Mouse (Mus musculus) cerebellum, adult 8-10 months (tissue): ENCODE measurements around the gene Slco3a1.

Experiments used
- DNase-seq: peaks from one replicate; pipeline ENCODE4 v3.0.0; 2022

Slco3a1 gene

DNA sequence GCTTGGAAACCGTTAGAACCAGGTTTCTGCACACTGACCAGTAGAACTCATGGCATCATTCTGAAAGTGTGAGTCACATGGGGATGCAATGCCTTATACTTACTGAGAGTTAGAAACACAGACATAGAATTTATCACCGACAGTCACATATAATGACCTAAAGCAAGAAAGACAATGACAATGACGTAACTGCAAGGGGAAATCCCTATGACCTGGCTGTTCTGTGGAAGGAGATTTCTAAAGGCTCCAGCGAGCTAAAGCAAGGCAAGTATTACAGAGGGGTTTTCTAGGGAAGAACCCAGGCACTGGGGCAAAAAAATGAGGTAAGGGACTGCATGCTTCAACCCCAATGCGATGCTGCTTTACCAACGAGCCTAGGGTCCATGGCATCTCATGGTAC lies 26.9 kb downstream of the Slco3a1 start:
- no peak for DNase-seq

DNA sequence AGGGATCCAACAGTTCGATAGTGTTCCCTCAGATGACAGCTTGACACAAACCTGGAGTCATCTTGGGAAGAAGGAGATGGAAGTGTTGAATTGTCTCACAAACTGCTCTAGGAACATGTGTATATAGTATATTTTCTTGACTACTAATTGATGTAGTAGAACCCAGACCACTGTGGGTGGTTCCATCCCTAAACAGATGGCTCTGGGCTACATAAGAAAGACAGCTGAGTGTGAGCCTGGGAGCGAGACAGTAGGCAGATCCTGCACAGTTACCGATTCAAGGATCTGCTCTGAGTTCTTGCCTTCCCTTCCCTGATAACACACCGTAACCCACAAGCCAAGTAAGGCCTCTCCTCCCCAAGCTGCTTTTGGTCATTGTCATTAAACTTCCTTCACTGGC lies 28.6 kb downstream of the Slco3a1 start:
- DNase-seq, result no peak

DNA sequence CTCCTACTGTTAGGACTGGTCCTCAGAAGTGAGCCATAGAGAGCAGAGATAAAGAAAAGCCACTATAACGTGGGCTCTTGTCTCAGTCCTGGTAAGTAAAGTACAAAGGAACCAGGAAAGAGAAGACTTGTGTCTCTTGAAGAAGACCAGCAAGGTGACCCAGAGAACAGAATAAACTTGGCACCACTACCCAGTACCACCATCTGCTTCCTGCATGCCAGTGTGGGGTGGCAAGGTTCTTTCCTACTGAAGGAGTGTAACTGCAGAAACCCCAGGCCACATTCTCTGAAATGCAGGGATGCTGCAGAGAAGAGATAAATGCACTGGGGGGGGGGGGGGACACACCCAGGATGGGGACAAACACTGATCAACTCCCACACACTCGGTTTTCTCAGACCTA lies 29.0 kb downstream of the Slco3a1 start:
- peak; percentile 55 for DNase-seq

DNA sequence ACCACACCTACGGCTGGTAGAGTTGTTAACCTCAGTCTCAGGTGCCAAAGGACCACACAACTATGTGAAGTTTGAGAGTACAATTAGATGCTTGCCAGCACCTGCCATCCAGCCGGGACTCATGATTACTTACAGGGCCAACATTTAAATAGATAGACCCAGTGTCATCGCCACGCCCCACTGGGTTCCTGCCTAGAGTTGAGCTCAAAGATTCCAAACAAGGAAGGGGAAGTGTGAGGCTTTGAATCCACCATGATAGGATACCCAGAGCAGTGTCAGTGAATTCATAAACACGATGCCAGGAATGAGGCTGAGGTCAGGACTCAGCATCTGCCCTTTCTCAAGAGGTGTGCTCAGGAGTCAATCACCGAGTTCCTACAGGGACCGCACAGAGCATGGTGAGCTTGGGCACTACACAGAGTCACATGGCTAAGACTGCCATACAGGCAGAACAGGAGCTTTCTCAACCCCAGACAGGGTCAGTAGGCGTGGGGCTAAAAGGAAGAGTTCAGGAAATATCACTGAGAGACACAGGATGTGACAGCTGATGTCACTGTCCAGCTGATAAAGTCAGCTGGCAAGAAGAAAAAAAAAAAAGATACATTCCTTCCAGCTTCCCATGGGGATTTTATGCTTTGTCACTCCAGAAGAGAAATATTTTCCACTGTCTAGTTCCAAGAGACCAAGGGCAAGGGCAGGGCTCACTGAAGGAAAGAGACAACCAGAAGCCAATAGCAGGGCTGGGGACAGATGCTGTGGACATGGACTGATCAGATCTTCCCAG lies 30.2 kb downstream of the Slco3a1 start:
- DNase-seq, result no peak

DNA sequence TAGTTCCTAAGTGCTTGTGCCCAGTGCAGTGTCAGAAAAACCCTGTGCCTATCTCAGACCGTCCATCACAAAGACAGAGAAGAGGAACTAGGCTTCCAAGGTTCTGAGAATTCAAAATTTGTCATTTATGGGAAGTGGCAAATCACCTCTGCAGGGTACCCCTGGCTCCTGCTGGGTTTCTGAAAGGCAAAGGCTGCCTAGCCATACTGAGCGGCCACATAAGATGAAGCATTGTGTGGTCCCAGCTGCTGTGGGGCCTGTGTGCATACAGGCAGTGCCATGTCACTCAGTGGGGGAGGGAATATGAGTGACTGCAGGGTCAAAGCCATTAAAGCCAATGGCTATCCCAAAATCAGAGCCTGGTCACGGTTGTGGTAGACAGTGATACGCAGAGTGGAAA lies 31.5 kb downstream of the Slco3a1 start:
- no peak for DNase-seq

DNA sequence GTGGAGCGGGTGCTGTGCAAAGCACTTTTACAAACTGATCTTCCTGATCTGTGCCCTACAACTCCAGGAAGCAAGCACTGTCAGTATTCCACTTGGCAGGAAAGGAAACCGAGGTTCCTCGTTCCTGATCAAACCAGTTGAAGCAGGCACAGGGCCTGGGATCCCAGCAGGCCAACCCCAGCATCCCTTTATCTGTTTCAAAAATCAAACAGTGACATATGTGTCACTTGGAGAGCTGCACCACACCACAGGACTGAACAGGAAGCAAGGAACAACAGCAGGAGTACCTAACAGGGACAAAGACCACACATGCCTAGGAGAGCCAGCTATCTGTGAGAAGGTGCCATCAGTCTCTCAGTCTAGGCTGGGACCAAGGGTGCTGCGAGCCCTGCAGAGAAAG lies 32.3 kb downstream of the Slco3a1 start:
- no peak for DNase-seq

DNA sequence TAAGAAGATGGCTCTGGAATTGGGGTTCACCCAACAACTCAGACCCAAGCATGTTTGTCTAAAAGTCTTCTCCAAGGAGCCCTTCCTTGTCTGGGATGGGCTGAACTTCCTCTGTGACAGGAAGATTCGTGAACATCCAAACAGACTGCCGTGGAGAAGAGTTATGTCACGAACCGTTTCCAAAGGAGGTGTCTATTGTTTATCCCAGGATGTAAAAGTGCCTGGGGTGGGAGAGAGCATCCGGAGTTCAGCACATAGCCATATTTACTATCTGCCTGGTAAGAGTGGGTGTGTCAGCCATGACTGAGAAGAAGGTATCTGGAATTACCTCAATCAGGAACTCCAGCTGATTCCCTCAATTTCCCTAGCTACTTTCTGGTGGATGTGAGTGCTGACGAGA lies 35.2 kb downstream of the Slco3a1 start:
- no peak for DNase-seq

DNA sequence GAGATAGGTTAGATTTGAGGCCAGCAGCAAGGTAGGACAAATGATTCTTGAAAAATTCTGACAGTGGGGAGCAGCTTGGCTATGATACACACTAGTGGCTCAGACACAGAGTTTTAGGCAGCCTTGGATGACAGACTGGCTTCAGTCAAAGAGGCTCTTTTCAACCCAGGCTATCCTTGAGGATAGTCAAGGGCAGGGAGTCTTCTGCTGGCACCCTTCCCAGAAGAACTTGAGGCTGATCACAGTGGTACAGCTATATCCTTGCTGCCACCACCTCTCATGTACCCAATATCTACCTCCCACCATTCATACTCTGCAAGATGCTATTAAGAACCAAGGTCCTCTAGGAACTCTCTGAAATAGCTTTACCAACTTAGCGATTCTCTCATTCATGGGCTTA lies 35.8 kb downstream of the Slco3a1 start:
- no peak for DNase-seq

DNA sequence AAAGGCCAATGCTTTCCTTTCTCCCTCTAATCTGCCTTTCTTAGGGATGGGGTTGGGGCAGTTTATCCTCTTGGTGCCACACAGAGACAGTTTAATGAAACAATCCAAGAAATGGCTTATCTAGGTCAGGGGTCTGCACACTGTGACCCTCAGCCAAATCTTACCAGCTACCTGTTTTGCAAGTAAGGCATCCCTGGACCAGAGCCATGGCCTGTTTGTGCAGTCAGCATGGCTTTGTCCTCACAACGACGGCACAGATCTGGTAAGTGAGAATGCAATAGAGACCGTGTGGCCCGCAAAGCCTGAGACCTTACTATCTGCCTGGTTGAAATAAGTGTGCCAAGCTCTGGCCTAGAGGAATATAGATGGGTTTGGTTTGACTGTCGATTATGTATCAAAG lies 36.3 kb downstream of the Slco3a1 start:
- DNase-seq, result no peak

DNA sequence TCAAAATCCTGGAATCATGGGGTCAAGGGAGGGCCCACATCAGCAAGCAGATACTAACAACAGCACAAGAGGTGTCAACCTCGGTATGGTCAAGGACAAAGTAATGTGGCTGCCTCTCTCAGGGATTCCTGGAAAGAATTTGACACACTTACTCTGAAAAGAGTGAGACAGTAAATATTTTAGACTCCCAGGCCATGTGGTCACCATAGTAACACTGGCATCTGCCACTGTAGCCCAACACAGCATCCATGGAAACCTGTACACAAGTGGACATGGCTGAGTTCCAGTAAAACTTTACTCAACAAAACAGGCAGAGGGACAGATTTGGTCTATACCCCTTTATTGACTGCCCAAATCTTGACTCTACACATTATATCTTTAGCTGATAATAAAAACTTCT lies 43.9 kb downstream of the Slco3a1 start:
- DNase-seq, result no peak

DNA sequence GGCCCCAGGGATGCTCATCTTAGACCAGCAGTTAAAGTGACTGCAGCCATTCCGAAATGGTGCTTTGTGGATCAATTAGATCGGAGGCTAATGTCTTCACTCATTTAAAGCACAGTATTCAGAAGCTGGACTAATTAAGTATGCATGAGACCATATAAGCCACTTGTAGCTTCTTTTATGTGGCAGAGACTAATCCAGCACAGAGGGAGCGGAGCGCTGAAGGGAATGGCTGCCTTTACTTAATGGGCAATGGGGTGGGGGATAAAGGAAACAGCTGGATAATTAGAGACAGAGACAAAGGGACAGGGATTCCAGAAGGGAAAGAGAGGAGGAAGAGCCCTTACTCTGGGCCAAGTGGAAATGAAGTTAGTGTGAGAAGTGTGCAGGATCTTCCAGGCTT lies 46.4 kb downstream of the Slco3a1 start:
- no peak for DNase-seq

DNA sequence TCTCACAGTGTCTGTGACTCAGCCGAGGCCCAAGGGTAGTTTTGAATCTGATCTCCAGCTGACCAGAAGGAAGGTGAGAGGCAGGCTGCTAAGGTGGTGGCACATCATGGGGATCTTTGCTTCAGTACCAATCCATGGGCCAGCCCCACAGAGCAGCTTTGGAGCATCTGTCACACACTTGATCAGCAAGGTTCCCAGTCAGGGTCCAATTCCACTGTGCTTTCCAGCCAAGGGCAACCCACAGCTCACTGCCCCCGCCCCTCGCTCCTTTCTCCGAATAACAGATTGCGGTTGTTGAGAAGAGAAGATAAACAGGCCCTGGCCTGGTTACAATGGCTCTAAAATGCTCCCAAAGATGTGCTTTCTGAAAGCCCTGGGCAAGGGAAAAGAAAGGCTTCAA lies 47.7 kb downstream of the Slco3a1 start:
- DNase-seq, result no peak

DNA sequence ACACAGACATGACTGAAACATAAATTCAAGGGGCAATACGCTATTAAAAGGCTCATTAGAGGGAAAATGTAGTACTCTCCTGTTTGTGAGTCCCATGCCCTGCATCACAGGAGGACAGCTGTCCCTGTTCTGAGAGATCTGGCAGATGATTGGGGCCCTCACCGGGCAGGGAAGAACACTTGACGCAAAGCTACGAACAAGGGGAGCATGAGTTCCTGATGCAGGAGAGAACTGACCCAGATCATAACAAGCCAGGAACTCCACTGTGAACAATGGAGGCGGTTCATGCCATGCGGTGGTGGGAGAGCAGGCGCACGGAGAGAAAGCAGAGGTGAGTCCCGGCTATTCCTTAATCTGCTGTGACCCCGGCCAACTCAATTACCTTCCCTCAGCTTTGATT lies 48.9 kb downstream of the Slco3a1 start:
- peak; percentile 45 for DNase-seq

DNA sequence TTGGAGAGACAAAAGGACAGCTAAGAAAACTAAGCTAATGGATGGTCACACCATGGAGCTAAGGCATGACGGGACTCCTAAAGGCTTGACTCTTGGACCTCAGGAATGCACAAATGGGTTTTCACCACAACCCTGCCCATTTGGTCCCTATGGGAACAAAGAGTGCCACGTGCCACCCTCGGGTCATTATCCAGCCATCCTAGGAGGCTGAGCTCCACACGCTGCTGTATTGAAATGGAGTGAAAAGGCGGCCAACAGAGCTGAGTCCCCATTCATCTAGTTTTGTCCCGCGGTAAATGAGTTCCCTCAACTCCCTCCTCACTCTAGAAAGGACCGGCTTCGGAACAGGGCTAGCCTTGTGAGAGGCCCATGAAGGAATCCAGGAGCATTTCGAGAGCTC lies 53.4 kb downstream of the Slco3a1 start:
- no peak for DNase-seq

DNA sequence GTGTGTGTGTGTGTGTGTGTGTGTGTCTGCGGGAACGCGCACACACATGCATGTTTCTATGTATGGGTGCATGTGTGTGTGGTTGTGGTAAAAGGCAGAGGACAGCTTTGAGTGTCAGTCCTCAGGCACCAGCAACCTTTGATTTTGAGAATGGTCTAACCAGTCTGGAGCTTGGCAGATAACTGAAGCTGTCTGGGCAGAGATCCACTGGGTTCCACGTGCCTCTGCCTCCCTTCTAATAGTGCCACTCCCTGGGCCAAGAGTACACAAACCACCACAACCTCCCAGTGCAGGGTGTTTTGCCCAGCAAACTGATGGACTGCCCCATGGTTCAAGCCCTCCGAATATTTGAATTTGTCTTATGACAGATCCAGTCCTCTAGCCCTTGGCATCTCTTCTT lies 55.1 kb downstream of the Slco3a1 start:
- no peak for DNase-seq

DNA sequence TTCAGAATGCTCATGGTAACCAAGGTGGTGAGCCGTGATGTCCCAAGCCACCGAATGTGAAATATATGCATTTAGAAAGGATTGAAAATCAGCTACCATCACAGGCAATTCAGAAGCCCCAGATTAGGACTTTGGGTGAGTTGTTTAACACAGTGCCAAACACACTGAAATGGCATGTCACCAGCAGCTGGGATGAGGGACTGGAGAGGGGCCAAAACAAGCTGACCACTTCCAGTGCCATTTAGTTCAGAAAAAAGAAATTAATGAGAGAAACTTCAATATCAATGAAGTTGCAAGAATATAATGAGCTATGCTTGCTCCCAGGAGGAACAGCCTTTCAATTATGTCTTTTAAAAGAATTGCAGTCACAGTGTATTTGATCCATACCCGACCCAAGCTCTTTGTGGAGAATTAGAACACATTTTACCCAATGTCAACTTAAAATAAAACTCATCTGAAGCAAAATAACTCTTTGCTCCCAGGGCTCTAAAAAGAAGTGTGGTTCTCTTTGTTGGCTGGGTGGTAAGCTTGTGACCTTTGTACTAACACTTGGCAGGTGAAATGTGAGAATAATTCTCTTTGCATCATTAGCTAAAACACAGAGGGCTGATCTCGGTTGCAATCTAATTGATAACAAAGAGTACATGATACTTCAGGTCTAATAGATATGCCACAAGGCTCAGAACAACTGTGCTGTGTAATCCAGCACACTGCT lies 56.2 kb downstream of the Slco3a1 start:
- no peak for DNase-seq

DNA sequence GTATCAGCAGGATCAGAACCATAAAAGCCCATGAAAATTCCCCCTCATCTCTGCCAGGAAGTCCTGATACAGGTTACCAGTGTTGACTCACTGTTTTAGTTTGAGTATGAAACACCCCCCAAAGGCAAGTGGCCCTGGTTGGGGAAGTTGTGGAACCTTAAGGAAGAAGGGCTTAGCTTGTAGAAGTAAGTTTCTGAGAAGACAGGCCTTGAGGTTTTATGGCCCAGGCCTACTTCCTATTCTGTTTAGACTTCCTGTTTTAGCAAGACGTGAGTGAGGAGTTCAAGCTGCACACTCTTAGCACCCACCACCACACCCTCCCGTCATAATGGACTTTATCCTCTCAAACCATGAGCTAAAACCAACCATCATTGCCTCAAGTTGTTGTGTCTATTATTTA lies 57.4 kb downstream of the Slco3a1 start:
- DNase-seq, result no peak

DNA sequence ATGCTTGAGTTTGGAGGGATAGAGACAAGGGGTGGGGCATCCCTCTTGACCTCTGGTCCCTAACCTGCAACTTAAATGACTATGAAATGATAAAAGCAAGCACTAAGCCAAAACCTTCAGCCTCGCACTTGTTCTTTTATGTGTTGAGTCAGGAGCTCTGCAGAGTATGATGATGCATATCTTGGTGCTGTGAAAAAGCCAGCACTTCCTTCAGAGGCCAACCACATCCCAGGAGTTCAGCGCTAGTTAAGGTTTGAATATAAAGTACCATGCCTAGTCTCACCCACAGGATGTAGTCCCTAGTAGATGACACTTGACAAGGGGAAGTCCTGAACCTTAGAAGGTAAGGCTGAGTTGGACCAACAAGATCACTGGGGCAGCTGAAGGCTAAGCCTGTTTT lies 59.1 kb downstream of the Slco3a1 start:
- DNase-seq, result no peak

DNA sequence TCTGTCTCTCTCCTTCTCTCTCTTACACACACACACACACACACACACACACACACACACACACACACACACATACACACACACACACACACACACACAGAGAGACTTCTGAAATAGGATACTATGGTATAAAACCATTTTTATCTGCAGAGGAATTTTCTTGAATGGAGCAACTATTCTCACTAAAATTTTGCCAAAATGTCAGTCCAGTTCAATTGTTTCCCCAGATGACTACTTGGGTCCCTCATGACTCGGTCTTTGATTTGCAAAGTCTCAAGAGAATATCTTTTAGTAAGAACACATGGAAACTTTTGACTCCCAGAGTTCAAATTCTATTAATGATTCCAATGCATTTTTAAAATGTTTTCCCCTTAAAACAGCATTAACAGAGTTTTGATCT lies 60.8 kb downstream of the Slco3a1 start:
- DNase-seq, result no peak

DNA sequence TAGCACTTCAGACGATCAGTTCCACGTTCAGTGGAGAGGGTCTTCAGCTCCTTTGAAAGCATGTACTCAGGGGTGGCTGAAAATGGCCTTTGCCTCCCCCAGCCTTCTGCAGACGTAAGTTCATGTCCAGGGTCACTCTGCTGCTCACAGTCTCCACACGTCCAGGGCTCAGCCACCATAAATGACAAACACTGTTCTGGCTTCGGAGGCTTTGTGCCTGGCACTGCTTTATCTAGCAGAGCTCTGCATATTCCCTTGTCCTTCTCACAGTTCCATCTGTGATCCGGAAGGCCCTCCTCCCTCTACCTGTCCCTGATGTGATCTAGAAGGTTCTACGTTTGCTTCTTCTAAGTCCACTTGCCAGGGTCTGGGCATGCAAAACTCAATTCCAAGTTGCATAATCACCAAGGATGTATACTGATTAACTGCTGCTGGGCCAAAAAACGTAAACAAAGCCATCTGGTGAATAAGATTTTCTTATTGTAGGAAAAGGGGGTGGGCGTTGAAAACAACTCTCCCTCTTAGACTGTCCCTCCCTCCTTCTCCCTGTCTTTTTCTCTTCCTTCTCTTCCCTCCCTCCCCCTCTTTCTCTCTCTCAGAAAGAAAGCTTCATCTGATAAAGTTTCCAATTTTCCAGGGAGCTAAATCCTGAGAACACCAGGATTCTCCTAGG lies 62.8 kb downstream of the Slco3a1 start:
- DNase-seq, result no peak

DNA sequence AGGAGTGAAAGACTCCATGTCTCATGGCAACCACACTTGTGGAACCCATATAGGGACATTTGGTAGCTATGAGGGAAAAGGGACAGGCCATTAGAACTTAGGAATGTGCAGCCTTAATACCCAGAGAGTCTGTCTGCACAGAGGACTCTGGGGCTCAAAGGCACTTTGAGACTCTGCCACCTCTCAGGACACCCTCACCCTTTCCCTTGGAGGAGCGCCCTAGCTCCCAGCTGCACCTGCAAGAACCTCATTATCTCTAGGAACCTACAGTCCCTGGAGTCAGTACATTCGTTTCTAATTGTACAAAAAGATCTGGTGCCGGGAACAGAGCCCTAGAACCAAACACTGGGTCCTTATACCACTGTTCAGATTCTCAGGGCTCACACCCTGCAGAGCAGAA lies 66.4 kb downstream of the Slco3a1 start:
- DNase-seq, result no peak

DNA sequence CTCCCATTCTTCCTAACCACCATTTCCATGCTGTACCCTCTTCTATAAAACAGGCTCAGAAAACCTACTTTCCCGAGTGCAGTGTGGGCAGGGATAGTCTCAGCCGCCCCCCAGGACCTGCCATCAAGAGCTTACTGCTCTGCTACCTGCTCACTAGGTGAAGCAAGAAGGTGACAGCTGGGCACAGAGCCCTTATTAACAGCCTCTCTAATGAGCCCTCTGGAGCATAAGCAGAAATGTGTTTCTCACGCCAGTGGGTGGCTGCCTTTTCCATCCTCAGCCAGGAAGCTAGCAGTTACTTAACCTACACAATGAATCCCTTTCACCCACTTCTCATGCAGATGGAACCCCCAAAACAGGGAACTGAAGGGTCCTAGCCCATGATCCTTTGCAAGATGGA lies 66.9 kb downstream of the Slco3a1 start:
- DNase-seq, result peak; percentile 40

DNA sequence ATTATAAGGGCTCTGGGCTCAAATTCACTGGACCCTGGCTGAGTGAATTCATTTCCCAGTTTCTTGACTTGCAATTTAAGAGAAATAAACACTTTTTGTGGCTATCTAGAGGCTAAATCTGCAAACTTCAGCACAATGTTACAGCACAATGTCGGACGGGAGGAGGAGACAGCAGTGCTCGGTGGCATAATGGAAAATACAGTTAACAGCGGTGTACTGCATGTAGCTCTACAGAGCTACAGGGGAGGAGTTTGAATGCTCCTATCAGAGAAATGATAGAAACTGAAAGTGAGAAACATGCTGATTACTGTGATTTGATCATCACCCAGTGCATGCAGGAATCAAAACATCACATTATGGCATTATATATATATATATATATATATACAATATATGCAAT lies 68.5 kb downstream of the Slco3a1 start:
- no peak for DNase-seq

DNA sequence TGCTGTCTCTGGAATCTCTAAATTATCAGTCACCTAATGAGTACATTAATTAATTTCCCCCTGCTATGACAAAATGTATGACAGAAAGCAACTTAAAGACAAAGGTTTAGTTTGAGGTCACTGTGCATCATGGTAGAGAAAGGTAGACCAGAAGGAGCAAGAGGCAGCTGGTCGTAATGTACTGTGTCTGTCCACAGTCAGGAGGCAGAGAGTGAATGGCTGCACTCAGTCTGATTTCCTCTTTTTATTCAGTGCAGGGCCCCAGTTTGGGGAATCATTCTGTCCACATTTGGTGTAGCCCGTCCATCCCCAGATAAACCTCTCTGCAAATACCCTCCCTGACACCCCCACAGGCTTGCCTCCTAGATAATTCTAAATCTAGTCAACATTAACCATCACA lies 68.9 kb downstream of the Slco3a1 start:
- no peak for DNase-seq
